In the genomic region with DNA sequence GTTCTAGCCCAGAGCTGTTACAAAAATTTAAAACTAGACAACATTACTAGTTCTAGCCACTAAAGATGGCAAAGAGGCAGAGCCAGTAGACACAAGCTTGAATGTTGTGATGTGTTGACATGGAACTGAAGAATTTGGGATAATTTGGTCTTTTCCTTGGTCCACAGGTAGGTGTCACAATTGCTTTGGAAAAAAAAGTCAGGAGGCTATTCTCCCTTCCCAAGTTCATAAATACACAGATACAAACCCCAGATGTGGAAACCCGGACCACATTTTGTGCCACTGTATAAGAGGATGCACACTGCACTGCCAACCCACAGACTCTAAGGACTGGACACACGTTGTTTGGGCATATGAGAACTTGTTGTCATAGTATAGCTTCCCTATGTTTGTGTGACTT, we compare ENCODE assay signal across 12 mouse cellular contexts. TPM values are rescaled to one million over a fixed set of nuclear protein-coding genes. Genes with fewer than 3 reads are reported as not detected.
DNase-seq lines count a peak whose midpoint lies in the region; ATAC-seq lines count a peak whose summit lies in the region.
"Had no signal": no experiment of that assay in that cellular context is flagged by ENCODE, and none has a peak within 500 bp of the region (broad histone marks: within the 10 kb centered on the region; RNA-seq: fewer than 3 reads in every experiment).

No protein-coding gene starts in this region.

- no peaks in the 10 kb centered on the region for H3K9me3 ChIP-seq in kidney, embryonic 16.5 days (ENCODE audit: low read length)
- H3K9me3 ChIP-seq in embryonic facial prominence, embryonic 15.5 days (replicated peaks) = no peaks in the 10 kb centered on the region
- no peaks in the 10 kb centered on the region for H3K9me3 ChIP-seq in midbrain, embryonic 14.5 days (ENCODE audit: control insufficient read depth, low read length)

- peaks cover 10% of the 10 kb centered on the region for H3K4me1 ChIP-seq in kidney, embryonic 16.5 days (ENCODE audit: insufficient read depth, low read length)
- peaks cover 24% of the 10 kb centered on the region for H3K4me1 ChIP-seq in embryonic facial prominence, embryonic 15.5 days
- peaks cover 48% of the 10 kb centered on the region for H3K4me1 ChIP-seq in midbrain, embryonic 14.5 days (ENCODE audit: control insufficient read depth, insufficient read depth, low read length)

- H3K4me3 ChIP-seq in kidney, embryonic 16.5 days (ENCODE audit: low read length) = 0 out of 2 replicates have a peak overlapping the region, but pooled peaks have one; percentile 2
- peak overlapping the region; percentile 62 for H3K4me3 ChIP-seq in embryonic facial prominence, embryonic 15.5 days (replicated peaks)
- H3K4me3 ChIP-seq in midbrain, embryonic 14.5 days (replicated peaks; ENCODE audit: low read depth, low read length) = peak overlapping the region; percentile 75

- H3K4me2 ChIP-seq in kidney, embryonic 16.5 days (replicated peaks; ENCODE audit: low read depth, low read length) = no peak overlapping the region
- H3K4me2 ChIP-seq in embryonic facial prominence, embryonic 15.5 days (replicated peaks) = peak overlapping the region; percentile 93; the same call in 1 of the 2 replicates
- peak overlapping the region; percentile 79 for H3K4me2 ChIP-seq in midbrain, embryonic 14.5 days (ENCODE audit: low read length)

- no peak for ATAC-seq in kidney, embryonic 16.5 days (ENCODE audit: low FRiP score, low TSS enrichment)
- ATAC-seq in embryonic facial prominence, embryonic 15.5 days (ENCODE audit: insufficient number of reproducible peaks, low FRiP score, low TSS enrichment, low read depth) = no peak
- no peak for ATAC-seq in midbrain, embryonic 14.5 days (ENCODE audit: low FRiP score, low TSS enrichment)

- DNase-seq in embryo, embryonic 10.5 days (ENCODE audit: low spot score) = peak; percentile 52
- DNase-seq in embryo, embryonic 9.5 days (ENCODE audit: extremely low spot score) = no peak
- no peak for DNase-seq in kidney, postnatal 10 days
- DNase-seq in midbrain, embryonic 14.5 days = peak; percentile 64
- DNase-seq in ovary, postnatal 36 days (ENCODE audit: low spot score) = no peak
- no peak for DNase-seq in spleen, postnatal 10 days (ENCODE audit: low spot score in 2 of 2)
- DNase-seq: adrenal gland, postnatal 36 days; cerebellum, postnatal 25 days; kidney, adult 11 months; lung, postnatal 10 days had no signal

- H3K27ac ChIP-seq in kidney, embryonic 16.5 days (ENCODE audit: low read length) = no peak overlapping the region
- H3K27ac ChIP-seq in embryonic facial prominence, embryonic 15.5 days (replicated peaks) = no peak overlapping the region
- peak overlapping the region; percentile 94; the same call in 1 of the 2 replicates for H3K27ac ChIP-seq in midbrain, embryonic 14.5 days (replicated peaks; ENCODE audit: low read depth, low read length)

- peaks cover 96% of the 10 kb centered on the region for H3K27me3 ChIP-seq in kidney, embryonic 16.5 days (ENCODE audit: insufficient read depth, low read length)
- H3K27me3 ChIP-seq in embryonic facial prominence, embryonic 15.5 days = peaks cover 88% of the 10 kb centered on the region
- H3K27me3 ChIP-seq in midbrain, embryonic 14.5 days (ENCODE audit: control insufficient read depth, insufficient read depth, low read length) = peaks cover 10% of the 10 kb centered on the region; the same call in 1 of the 2 replicates

- 18% methylated on average over 2 of the region's 2 CpGs for WGBS in kidney, embryonic 16.5 days
- WGBS in embryonic facial prominence, embryonic 15.5 days = 28% methylated on average over 2 of the region's 2 CpGs
- 16% methylated on average over 2 of the region's 2 CpGs for WGBS in midbrain, embryonic 14.5 days

- no peak overlapping the region for H3K9ac ChIP-seq in kidney, embryonic 16.5 days (replicated peaks; ENCODE audit: low read length)
- no peak overlapping the region for H3K9ac ChIP-seq in embryonic facial prominence, embryonic 15.5 days
- H3K9ac ChIP-seq in midbrain, embryonic 14.5 days (replicated peaks; ENCODE audit: low read length) = peak overlapping the region; percentile 92

- H3K36me3 ChIP-seq in kidney, embryonic 16.5 days (ENCODE audit: insufficient read depth, low read length) = no peaks in the 10 kb centered on the region
- no peaks in the 10 kb centered on the region for H3K36me3 ChIP-seq in embryonic facial prominence, embryonic 15.5 days
- H3K36me3 ChIP-seq in midbrain, embryonic 14.5 days (ENCODE audit: control insufficient read depth, insufficient read depth, low read length) = peaks cover 28% of the 10 kb centered on the region

RNA-seq across cellular contexts. Expression of gene Irx2, which starts 4.5 kb away (rescaled TPM):
- 4.4 and 6.7 TPM in 2 replicates for polyA plus RNA-seq in kidney, embryonic 16.5 days (2015; fragmentation: Nextera tagmentation; extraction: Ambion mirVana)
- polyA plus RNA-seq in embryonic facial prominence, embryonic 15.5 days (2015; fragmentation: Nextera tagmentation; extraction: Ambion mirVana) = 35.2 and 37.1 TPM in 2 replicates
- 57.1 and 64.8 TPM in 2 replicates for polyA plus RNA-seq in midbrain, embryonic 14.5 days (2014; fragmentation: Nextera tagmentation; extraction: Ambion mirVana)

Comparison
In these comparisons a context has a peak if more than half of its experiments do, and no peak if none do; other contexts are left out.
1. DNase-seq: peak in embryo, embryonic 10.5 days (single experiment) and midbrain, embryonic 14.5 days (single experiment); none in embryo, embryonic 9.5 days (single experiment), kidney, postnatal 10 days (single experiment), ovary, postnatal 36 days (single experiment) and spleen, postnatal 10 days (0 of 2).
2. H3K4me3 ChIP-seq: peak in every context shown above with its lines; median percentile 75 in midbrain, embryonic 14.5 days; 62 in embryonic facial prominence, embryonic 15.5 days; 2 in kidney, embryonic 16.5 days.